1 mouse cellular context compared by ENCODE assay signal in the genomic region with DNA sequence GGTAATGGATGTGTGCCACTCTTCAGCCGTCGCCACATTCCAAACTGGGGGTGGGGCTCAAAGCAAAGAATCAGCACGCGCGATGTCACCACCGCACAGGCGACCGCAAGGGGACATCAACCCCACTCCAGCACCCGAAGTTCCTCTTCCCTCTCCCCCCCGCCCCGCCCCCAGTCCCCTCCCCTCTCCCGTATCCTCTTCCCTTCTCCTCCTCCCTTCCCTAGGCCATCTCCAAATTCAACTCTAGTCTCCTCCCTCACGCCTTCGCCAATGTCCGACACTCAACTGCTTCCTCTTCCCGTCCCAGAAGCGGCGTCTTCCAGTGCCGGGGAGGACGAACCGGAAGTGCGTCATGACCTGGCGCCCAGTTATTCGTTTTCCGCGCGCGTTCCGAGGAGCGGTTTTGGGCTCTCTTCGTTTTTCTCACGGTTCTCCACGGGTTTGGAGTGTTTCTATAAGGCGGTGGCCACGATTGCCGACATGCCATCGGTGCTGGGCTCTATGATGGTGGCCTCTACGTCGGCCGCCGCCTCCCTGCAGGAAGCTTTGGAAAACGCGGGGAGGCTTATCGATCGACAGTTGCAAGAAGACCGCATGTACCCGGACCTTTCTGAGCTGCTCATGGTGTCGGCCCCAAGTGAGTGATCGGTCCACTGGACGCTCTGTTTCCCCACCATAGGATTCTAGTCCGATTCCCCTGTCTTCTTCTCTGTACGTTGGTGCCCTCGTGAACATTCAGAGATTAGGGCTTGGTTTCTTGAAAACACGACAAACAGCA.
TF ChIP-seq lines count a peak whose summit lies in the region.

Nup155 (plus strand) TSS at position 308 of the 778 bp plus-strand sequence.

TF ChIP-seq in CH12.LX, 34 proteins besides CTCF, POLR2A, EP300 and RAD21 (continued from another document):
- peak; percentile 73 for TF ChIP-seq MYC (IDR thresholded peaks at IDR 0.05; ENCODE audit: low read depth, low read length)
- no peak; the same call in 1 of the 2 replicates for TF ChIP-seq GABPA (IDR thresholded peaks at IDR 0.05; ENCODE audit: insufficient replicate concordance, low read depth, low read length)
- TF ChIP-seq ETS1 (conservative IDR thresholded peaks at IDR 0.05; ENCODE audit: low read depth, low read length), result no peak; the same call in 1 of the 2 replicates
- TF ChIP-seq JUND (conservative IDR thresholded peaks at IDR 0.05; ENCODE audit: low read depth, low read length), result no peak
- TF ChIP-seq USF1 (IDR thresholded peaks at IDR 0.05; ENCODE audit: low read depth, low read length), result no peak
- no peak for TF ChIP-seq RCOR1 (conservative IDR thresholded peaks at IDR 0.05; ENCODE audit: low read depth, low read length)
- TF ChIP-seq HCFC1 (IDR thresholded peaks at IDR 0.05; ENCODE audit: low read depth, low read length), result peak; percentile 91
- no peak for TF ChIP-seq USF2 (conservative IDR thresholded peaks at IDR 0.05; ENCODE audit: low read depth, low read length)
- 0 out of 2 replicates have a peak, but pooled peaks have one; percentile 79 for TF ChIP-seq KAT2A (IDR thresholded peaks at IDR 0.05; ENCODE audit: insufficient replicate concordance, low read length)
- no peak for TF ChIP-seq MAFK (IDR thresholded peaks at IDR 0.05; ENCODE audit: insufficient replicate concordance, low read length)
- TF ChIP-seq ZNF384 (IDR thresholded peaks at IDR 0.05; ENCODE audit: low read depth, low read length), result no peak
- TF ChIP-seq MAX (IDR thresholded peaks at IDR 0.05; ENCODE audit: low read length), result peak; percentile 56; the same call in 1 of the 2 replicates
- TF ChIP-seq ELF1 (IDR thresholded peaks at IDR 0.05; ENCODE audit: low read depth, low read length), result peak; percentile 91
- TF ChIP-seq CHD1 (IDR thresholded peaks at IDR 0.05; ENCODE audit: low read depth, low read length), result no peak
- TF ChIP-seq NRF1 (IDR thresholded peaks at IDR 0.05; ENCODE audit: low read depth, low read length), result no peak
- TF ChIP-seq CHD2 (IDR thresholded peaks at IDR 0.05; ENCODE audit: low read length), result no peak
- no peak for TF ChIP-seq ZC3H11A (IDR thresholded peaks at IDR 0.05; ENCODE audit: low read depth, low read length)
- TF ChIP-seq TCF12 (IDR thresholded peaks at IDR 0.05; ENCODE audit: low read depth, low read length), result peak; percentile 66
- no peak for TF ChIP-seq PAX5 (IDR thresholded peaks at IDR 0.05; ENCODE audit: low read length)
- no peak; the same call in 1 of the 2 replicates for TF ChIP-seq TBP (conservative IDR thresholded peaks at IDR 0.05; ENCODE audit: low read depth, low read length)
- peak; percentile 82; the same call in 1 of the 2 replicates for TF ChIP-seq E2F4 (IDR thresholded peaks at IDR 0.05; ENCODE audit: insufficient replicate concordance, low read depth, low read length)
- TF ChIP-seq SIN3A (IDR thresholded peaks at IDR 0.05; ENCODE audit: low read length), result peak; percentile 96
